In genomic region chr13:51793425-51793891, GRCm38 (mm10) we compare ENCODE assay signal across 8 mouse cellular contexts. TPM values are rescaled to one million over a fixed set of nuclear protein-coding genes. Genes with fewer than 3 reads are reported as not detected.
DNase-seq lines count a peak whose midpoint lies in the region; ATAC-seq lines count a peak whose summit lies in the region.

Sema4d (minus strand) TSS chr13:51793747.

- DNase-seq in layer of hippocampus, adult 11-12 months (ENCODE audit: low spot score), result peak; percentile 68
- no peak for DNase-seq in layer of hippocampus, adult 9-10 months (ENCODE audit: low spot score)
- peak; percentile 81 for DNase-seq in embryo, embryonic 10 days (ENCODE audit: low spot score)
- peak; percentile 94 for DNase-seq in heart, adult 11 months
- peak; percentile 52 for DNase-seq in kidney, adult 11 months
- peak; percentile 47 for DNase-seq in spleen, adult 12 weeks (ENCODE audit: low spot score)

- H3K4me1 ChIP-seq in limb, embryonic 12.5 days (replicated peaks), result peaks cover 15% of the 10 kb centered on the region
- peaks cover 19% of the 10 kb centered on the region for H3K4me1 ChIP-seq in midbrain, embryonic 12.5 days

- ATAC-seq in limb, embryonic 12.5 days (ENCODE audit: insufficient number of reproducible peaks, insufficient read depth, low FRiP score, low TSS enrichment, low read depth), result peak; percentile 33
- peak; percentile 79 for ATAC-seq in midbrain, embryonic 12.5 days (ENCODE audit: low FRiP score, low read depth)

- no peak within 1 kb of the TSS for H3K27ac ChIP-seq in limb, embryonic 12.5 days
- H3K27ac ChIP-seq in midbrain, embryonic 12.5 days (replicated peaks), result no peak within 1 kb of the TSS

- H3K4me2 ChIP-seq in limb, embryonic 12.5 days, result peak within 1 kb of the TSS; percentile 97
- peak within 1 kb of the TSS; percentile 97 for H3K4me2 ChIP-seq in midbrain, embryonic 12.5 days (replicated peaks)

- H3K9ac ChIP-seq in limb, embryonic 12.5 days (replicated peaks), result peak within 1 kb of the TSS; percentile 73
- peak within 1 kb of the TSS; percentile 77 for H3K9ac ChIP-seq in midbrain, embryonic 12.5 days (replicated peaks)

- H3K4me3 ChIP-seq in limb, embryonic 12.5 days (replicated peaks), result peak within 1 kb of the TSS; percentile 84
- H3K4me3 ChIP-seq in midbrain, embryonic 12.5 days, result peak within 1 kb of the TSS; percentile 86

- no peaks in the 10 kb centered on the region for H3K36me3 ChIP-seq in limb, embryonic 12.5 days
- H3K36me3 ChIP-seq in midbrain, embryonic 12.5 days, result no peaks in the 10 kb centered on the region

- WGBS in limb, embryonic 12.5 days, result 1% methylated on average over 42 of the region's 52 CpGs
- WGBS in midbrain, embryonic 12.5 days, result under 1% methylated on average over 35 of the region's 52 CpGs

- peaks cover 27% of the 10 kb centered on the region for H3K27me3 ChIP-seq in limb, embryonic 12.5 days
- peaks cover 40% of the 10 kb centered on the region for H3K27me3 ChIP-seq in midbrain, embryonic 12.5 days

- no peaks in the 10 kb centered on the region for H3K9me3 ChIP-seq in limb, embryonic 12.5 days
- H3K9me3 ChIP-seq in midbrain, embryonic 12.5 days, result no peaks in the 10 kb centered on the region

RNA-seq across cellular contexts. Expression of gene Sema4d, which starts in this region (rescaled TPM):
- 5.4 and 5.8 TPM in 2 replicates for polyA plus RNA-seq in limb, embryonic 12.5 days (2016; fragmentation: Nextera tagmentation; extraction: Ambion mirVana)
- polyA plus RNA-seq in midbrain, embryonic 12.5 days (2016; fragmentation: Nextera tagmentation; extraction: Ambion mirVana), result 4.9 and 6.6 TPM in 2 replicates
